Mouse (Mus musculus) heart, embryonic 10.5 days (tissue): ENCODE data around the gene Stk17b. TPM values are rescaled to one million over a fixed set of nuclear protein-coding genes. Genes with fewer than 3 reads are reported as not detected.

Experiments
- DNase-seq: peaks from one replicate; pipeline ENCODE4 v3.0.0-alpha.2; 2017; ENCODE audit warnings: low spot score
- H3K27ac ChIP-seq: fragments of 300-500 bp; sonication (generic); 2 replicates; pipeline ENCODE4 v1.5.1; 2016; ENCODE audit warnings: mild to moderate bottlenecking
- H3K27me3 ChIP-seq: fragments of 300-500 bp; sonication (generic); 2 replicates; pipeline ENCODE4 v1.6.1; 2016; ENCODE audit warnings: mild to moderate bottlenecking; ENCODE audit not compliant: poor library complexity, insufficient read depth, severe bottlenecking
- H3K36me3 ChIP-seq: fragments of 300-500 bp; sonication (generic); 2 replicates; pipeline ENCODE4 v1.6.1; 2016; ENCODE audit warnings: mild to moderate bottlenecking, moderate library complexity
- H3K4me1 ChIP-seq: fragments of 300-500 bp; sonication (generic); 2 replicates; pipeline ENCODE4 v1.6.1; 2016; ENCODE audit warnings: mild to moderate bottlenecking
- H3K4me3 ChIP-seq: fragments of 300-500 bp; sonication (generic); 2 replicates; pipeline ENCODE4 v1.5.1; 2016; ENCODE audit warnings: mild to moderate bottlenecking, moderate library complexity
- H3K9me3 ChIP-seq: fragments of 300-500 bp; sonication (generic); 2 replicates; pipeline ENCODE4 v1.6.1; 2016; ENCODE audit warnings: mild to moderate bottlenecking, moderate library complexity
- WGBS: fragments of 180-500 bp; shearing (Covaris S2); methylation state at CpG from one replicate; pipeline ENCODE4 v1.1.7; 2016; 5-methylcytosine and 5-hydroxymethylcytosine counted together
- polyA plus RNA-seq: library from polyadenylated mRNA; unstranded; fragments of >200 nt; fragmentation: Nextera tagmentation; extraction: Ambion mirVana; gene quantifications from 2 replicates; pipeline ENCODE4 v1.2.1, GENCODE M21; 2016

Gene Stk17b
- polyA plus RNA-seq, 1 experiment from 2014 or later = 12.0 TPM

DNA sequence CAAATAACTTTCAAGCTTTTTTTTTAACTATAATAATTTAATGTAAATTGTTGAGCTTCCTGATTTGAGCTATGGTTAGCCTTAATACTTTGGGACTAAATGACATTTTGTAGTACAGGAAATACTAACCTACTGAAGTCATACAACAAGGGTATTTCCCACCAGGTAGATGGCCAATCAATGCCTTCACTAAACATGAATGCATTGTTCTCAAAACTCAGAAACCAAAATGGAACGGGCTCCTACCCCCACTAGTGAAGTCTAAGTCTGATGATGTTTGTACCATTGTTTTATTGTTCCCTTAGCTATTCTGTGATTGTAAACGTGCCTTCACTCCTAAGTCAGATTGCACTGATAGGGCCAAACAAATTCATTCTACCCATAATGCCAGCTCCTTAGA lies 23.2 kb upstream of the Stk17b start:
- 77% methylated on average over 2 of the region's 2 CpGs for WGBS
- H3K27ac ChIP-seq = no peak overlapping the region
- H3K4me3 ChIP-seq = no peak overlapping the region
- 0 out of 2 replicates have a peak, but pooled peaks cover 6% of the 10 kb centered on the region for H3K36me3 ChIP-seq
- DNase-seq = no peak
- H3K27me3 ChIP-seq = no peaks in the 10 kb centered on the region
- H3K4me1 ChIP-seq = no peaks in the 10 kb centered on the region
- no peaks in the 10 kb centered on the region for H3K9me3 ChIP-seq

GRCm38 (mm10) chr1:53797811-53798210 lies 12.8 kb upstream of the Stk17b start:
- no peaks in the 10 kb centered on the region for H3K9me3 ChIP-seq
- no peaks in the 10 kb centered on the region for H3K36me3 ChIP-seq
- H3K4me1 ChIP-seq = peaks cover 13% of the 10 kb centered on the region
- no peak for DNase-seq
- H3K27ac ChIP-seq = no peak overlapping the region
- WGBS = 55% methylated on average over 3 of the region's 3 CpGs
- no peak overlapping the region for H3K4me3 ChIP-seq
- no peaks in the 10 kb centered on the region for H3K27me3 ChIP-seq

DNA sequence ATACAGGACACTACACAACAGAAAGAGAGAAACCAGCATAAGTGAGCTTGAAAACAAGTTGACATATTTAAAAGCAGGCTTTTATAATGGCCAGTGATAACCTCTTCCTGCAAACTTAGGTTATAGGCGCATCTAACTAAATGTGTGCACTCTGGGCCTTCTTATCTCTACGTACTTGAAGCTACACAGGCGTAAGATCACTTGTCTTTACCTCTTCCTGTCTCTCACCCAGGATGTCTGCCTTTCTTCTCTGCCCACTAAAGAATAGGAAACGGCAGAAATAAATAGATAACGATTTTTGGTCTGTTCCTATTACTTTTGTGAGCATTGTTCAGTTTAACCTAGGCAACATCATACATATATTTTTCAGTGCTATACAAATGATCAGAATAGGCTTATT lies 12.1 kb upstream of the Stk17b start:
- Histone ChIP-seq H3K9me3 (no peaks in the 10 kb centered on the region), H3K27ac (no peak overlapping the region), H3K27me3 (no peaks in the 10 kb centered on the region), H3K4me3 (no peak overlapping the region), H3K36me3 (no peaks in the 10 kb centered on the region), H3K4me1 (peaks cover 13% of the 10 kb centered on the region)
- 22% methylated on average over 5 of the region's 5 CpGs for WGBS
- DNase-seq = no peak

DNA sequence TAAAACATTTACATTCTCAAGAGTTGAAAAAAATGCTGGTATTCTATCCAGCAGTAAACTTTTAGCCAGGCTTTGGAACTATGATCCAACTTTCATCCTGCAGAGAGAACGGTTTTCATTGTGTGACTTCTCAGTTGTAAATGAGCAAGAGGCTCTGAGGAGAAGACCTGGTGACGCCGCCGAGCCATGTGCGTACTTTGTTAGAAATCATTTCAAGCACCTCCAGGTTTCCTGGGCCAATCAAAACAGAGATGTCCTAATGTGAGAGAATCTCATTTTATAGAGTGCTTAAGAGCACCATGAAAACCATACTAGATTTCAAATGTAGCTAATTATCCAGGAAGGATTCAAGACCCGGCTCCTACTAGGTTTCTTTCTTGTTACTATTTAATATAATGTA lies 11.2 kb upstream of the Stk17b start:
- no peaks in the 10 kb centered on the region for H3K27me3 ChIP-seq
- H3K36me3 ChIP-seq = no peaks in the 10 kb centered on the region
- no peaks in the 10 kb centered on the region for H3K9me3 ChIP-seq
- peaks cover 13% of the 10 kb centered on the region for H3K4me1 ChIP-seq
- no peak for DNase-seq
- H3K27ac ChIP-seq = no peak overlapping the region
- 85% methylated on average over 6 of the region's 6 CpGs for WGBS
- no peak overlapping the region for H3K4me3 ChIP-seq

GRCm38 (mm10) chr1:53795591-53795990 lies 10.6 kb upstream of the Stk17b start:
- Histone ChIP-seq H3K36me3 (no peaks in the 10 kb centered on the region), H3K9me3 (no peaks in the 10 kb centered on the region), H3K27me3 (no peaks in the 10 kb centered on the region), H3K27ac (no peak overlapping the region), H3K4me1 (peaks cover 13% of the 10 kb centered on the region), H3K4me3 (no peak overlapping the region)
- 80% methylated on average over 4 of the region's 4 CpGs for WGBS
- no peak for DNase-seq

DNA sequence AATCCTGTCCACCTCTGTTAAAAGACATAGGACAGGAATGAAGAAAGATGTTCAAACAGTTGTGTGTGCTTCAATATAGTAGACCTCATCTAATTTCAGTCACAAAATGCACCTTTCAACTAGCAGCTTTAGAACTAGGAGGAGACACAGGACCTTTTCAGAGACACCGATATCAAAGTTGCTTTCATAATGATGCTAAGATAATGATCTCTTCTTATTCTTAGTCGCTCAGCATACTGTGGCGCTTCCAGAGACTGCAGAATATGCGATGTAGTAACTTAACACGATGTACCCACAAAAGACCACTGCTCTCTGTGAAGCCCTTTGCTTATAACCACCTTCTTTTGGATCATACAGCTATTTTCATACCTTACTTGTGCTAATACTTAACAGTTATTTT lies 10.1 kb upstream of the Stk17b start:
- Histone ChIP-seq H3K27me3 (no peaks in the 10 kb centered on the region), H3K4me1 (peaks cover 13% of the 10 kb centered on the region), H3K36me3 (no peaks in the 10 kb centered on the region), H3K4me3 (no peak overlapping the region), H3K9me3 (no peaks in the 10 kb centered on the region), H3K27ac (no peak overlapping the region)
- 84% methylated on average over 5 of the region's 5 CpGs for WGBS
- no peak for DNase-seq

GRCm38 (mm10) chr1:53794279-53794678 lies 9.3 kb upstream of the Stk17b start:
- WGBS = 78% methylated on average over 2 of the region's 2 CpGs
- no peak overlapping the region for H3K4me3 ChIP-seq
- no peaks in the 10 kb centered on the region for H3K27me3 ChIP-seq
- no peaks in the 10 kb centered on the region for H3K36me3 ChIP-seq
- DNase-seq = no peak
- H3K9me3 ChIP-seq = no peaks in the 10 kb centered on the region
- peaks cover 13% of the 10 kb centered on the region for H3K4me1 ChIP-seq
- H3K27ac ChIP-seq = no peak overlapping the region

DNA sequence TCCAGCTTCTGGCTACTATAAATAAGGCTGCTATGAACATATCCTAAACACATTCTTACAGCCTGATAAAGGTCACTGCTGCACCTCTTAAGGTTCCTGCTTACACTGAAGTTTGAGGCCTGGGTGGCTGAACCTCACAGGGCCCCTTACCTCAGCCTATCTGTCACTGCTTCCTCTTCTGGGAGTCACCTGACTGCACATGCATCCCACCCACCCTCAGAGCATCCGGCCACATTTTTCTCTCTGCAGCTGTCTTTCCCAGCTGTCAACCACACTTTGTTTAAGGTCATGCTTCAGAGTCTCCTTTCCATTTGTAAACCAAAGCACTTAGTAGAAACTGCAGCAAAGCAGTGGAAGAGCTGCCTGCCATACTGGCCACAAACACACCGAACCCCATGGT lies 6.3 kb upstream of the Stk17b start:
- Histone ChIP-seq H3K27ac (no peak overlapping the region), H3K27me3 (no peaks in the 10 kb centered on the region), H3K9me3 (no peaks in the 10 kb centered on the region), H3K36me3 (no peaks in the 10 kb centered on the region), H3K4me3 (no peak overlapping the region), H3K4me1 (no peaks in the 10 kb centered on the region)
- DNase-seq = no peak
- 76% methylated on average over 2 of the region's 2 CpGs for WGBS

DNA sequence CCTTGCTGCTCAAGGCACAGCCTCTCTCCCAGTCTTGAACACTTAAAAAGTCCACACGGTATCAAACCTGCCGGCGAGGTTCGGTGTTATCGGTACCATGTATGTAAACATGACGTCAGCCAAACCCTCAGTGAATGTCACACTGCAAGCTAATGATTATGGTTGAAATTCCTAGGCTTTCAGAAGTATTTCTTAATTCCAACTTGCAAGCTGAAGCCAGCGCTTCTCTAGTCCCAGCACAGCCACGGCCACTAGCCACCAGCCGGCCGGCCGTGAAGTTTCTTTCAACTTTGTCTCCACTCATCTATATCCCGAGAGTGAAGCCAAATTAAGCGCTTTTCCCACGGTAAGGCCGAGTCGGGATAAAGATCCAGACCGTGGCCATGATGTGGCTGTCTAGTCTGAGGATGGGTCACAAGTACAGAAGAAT lies 718 bp downstream of the Stk17b start:
- Histone ChIP-seq H3K27me3 (no peaks in the 10 kb centered on the region), H3K9me3 (no peaks in the 10 kb centered on the region), H3K36me3 (no peaks in the 10 kb centered on the region), H3K27ac (peak overlapping the region; percentile 92), H3K4me1 (no peaks in the 10 kb centered on the region), H3K4me3 (peak overlapping the region; percentile 79)
- WGBS = under 1% methylated on average over 17 of the region's 17 CpGs
- DNase-seq = no peak

GRCm38 (mm10) chr1:53782956-53783355 lies 2.1 kb downstream of the Stk17b start:
- Histone ChIP-seq H3K4me1 (no peaks in the 10 kb centered on the region), H3K27me3 (no peaks in the 10 kb centered on the region), H3K9me3 (no peaks in the 10 kb centered on the region), H3K36me3 (no peaks in the 10 kb centered on the region), H3K4me3 (no peak overlapping the region), H3K27ac (no peak overlapping the region)
- DNase-seq = no peak
- WGBS = 93% methylated on average over 1 of the region's 1 CpGs

DNA sequence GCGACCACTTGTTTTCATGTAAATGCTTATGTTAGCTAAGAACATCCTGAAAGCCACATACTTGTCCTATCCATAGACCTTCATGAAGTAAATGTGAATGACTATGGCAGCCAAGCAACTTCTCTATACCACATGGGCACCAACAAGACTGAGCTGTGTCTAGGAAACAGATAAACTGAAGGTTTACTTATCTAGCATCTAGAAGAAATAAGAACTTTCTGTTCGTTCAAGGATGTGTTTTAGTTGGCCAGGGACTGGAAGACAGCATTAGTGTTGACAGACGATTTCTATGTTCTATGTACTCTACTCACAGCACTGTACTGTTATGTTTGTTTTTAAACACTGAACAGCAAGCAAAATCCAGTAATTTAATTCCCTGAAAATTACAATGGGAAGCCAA lies 2.9 kb downstream of the Stk17b start:
- 74% methylated on average over 3 of the region's 3 CpGs for WGBS
- DNase-seq = no peak
- no peaks in the 10 kb centered on the region for H3K9me3 ChIP-seq
- no peak overlapping the region for H3K4me3 ChIP-seq
- H3K27ac ChIP-seq = no peak overlapping the region
- H3K4me1 ChIP-seq = no peaks in the 10 kb centered on the region
- no peaks in the 10 kb centered on the region for H3K27me3 ChIP-seq
- H3K36me3 ChIP-seq = no peaks in the 10 kb centered on the region

DNA sequence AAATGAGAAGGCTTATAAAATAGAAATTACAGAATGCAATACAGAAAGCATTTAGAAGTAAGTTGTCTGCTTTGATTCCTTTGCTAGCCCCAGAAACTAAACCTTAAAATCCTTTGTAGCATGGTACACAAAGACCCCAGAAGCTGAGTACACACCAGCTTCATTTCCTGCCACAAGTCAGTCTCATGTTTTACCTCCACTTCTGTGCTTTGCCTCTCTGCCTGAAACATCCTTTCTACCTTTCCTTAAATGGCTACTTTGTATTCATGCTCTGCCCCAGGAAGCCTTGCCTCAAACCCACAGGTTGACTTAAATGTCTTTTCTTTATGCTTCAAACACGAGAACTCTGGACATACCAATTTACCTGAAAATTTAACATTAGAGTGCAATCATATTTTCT lies 3.7 kb downstream of the Stk17b start:
- DNase-seq = no peak
- Histone ChIP-seq H3K4me1 (no peaks in the 10 kb centered on the region), H3K9me3 (no peaks in the 10 kb centered on the region), H3K4me3 (no peak overlapping the region), H3K27ac (no peak overlapping the region), H3K36me3 (no peaks in the 10 kb centered on the region), H3K27me3 (no peaks in the 10 kb centered on the region)
- WGBS = 81% methylated on average over 1 of the region's 1 CpGs

- 78% methylated on average over 7 of the region's 7 CpGs for WGBS
- Histone ChIP-seq H3K9me3 (no peaks in the 10 kb centered on the region), H3K27me3 (no peaks in the 10 kb centered on the region), H3K4me1 (no peaks in the 10 kb centered on the region), H3K4me3 (no peak overlapping the region), H3K36me3 (no peaks in the 10 kb centered on the region), H3K27ac (no peak overlapping the region)
- DNase-seq = no peak
These were observed 8.7 kb downstream of the Stk17b start for GRCm38 (mm10) chr1:53776176-53776905.

DNA sequence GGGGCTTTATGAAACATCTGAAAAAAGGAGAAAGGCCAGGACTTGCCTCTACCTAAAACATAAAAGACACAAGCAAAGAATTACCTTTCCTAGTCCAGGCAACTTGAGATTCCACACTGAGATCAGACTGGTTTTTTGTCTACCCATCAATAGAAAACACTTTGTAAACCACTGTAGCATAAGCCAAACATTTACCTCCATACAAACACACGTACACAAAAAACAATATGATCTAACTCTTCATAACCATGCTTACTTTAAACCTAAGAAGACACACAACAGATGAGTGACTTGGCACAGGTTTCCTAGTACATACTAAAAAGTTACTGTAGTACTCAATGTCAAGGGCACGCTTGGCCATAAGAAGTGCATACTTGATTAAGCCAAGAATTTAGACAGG lies 9.5 kb downstream of the Stk17b start:
- H3K4me1 ChIP-seq = no peaks in the 10 kb centered on the region
- no peaks in the 10 kb centered on the region for H3K9me3 ChIP-seq
- no peak overlapping the region for H3K4me3 ChIP-seq
- no peaks in the 10 kb centered on the region for H3K27me3 ChIP-seq
- no peaks in the 10 kb centered on the region for H3K36me3 ChIP-seq
- no peak overlapping the region for H3K27ac ChIP-seq
- 90% methylated on average over 2 of the region's 2 CpGs for WGBS
- no peak for DNase-seq
